Mouse (Mus musculus): ENCODE measurements around the gene Xaf1. TPM values are rescaled to one million over a fixed set of nuclear protein-coding genes. Genes with fewer than 3 reads are reported as not detected.
A peak's percentile ranks its signal among the peaks of the same experiment; 100 is the strongest.

The Xaf1 gene
- polyA plus RNA-seq, 1 experiment from 2014 or later: 1.9 TPM

GRCm38 (mm10) chr11:72284532-72285182 is 16.8 kb upstream of the Xaf1 start:
- ATAC-seq (ENCODE audit: low FRiP score, low read depth): no peak
- H3K4me3 ChIP-seq: no peak overlapping the region
- 84% methylated on average over 14 of the region's 14 CpGs for WGBS
- no peaks in the 10 kb centered on the region for H3K9me3 ChIP-seq
- no peak overlapping the region for H3K27ac ChIP-seq
- no peak overlapping the region for H3K9ac ChIP-seq
- H3K4me1 ChIP-seq: no peaks in the 10 kb centered on the region
- no peaks in the 10 kb centered on the region for H3K27me3 ChIP-seq (replicated peaks)
- no peaks in the 10 kb centered on the region for H3K36me3 ChIP-seq
- no peak overlapping the region for H3K4me2 ChIP-seq (replicated peaks)

- ATAC-seq (ENCODE audit: low FRiP score, low read depth): no peak
- Histone ChIP-seq H3K36me3 (no peaks in the 10 kb centered on the region), H3K4me2 (replicated peaks) (no peak overlapping the region), H3K27me3 (replicated peaks) (no peaks in the 10 kb centered on the region), H3K4me1 (no peaks in the 10 kb centered on the region), H3K9ac (no peak overlapping the region), H3K27ac (no peak overlapping the region), H3K4me3 (no peak overlapping the region), H3K9me3 (no peaks in the 10 kb centered on the region)
- 84% methylated on average over 6 of the region's 6 CpGs for WGBS
Observed at GRCm38 (mm10) chr11:72285971-72286480, 15.4 kb upstream of the Xaf1 start.

GRCm38 (mm10) chr11:72286651-72287050 is 14.8 kb upstream of the Xaf1 start:
- ATAC-seq (ENCODE audit: low FRiP score, low read depth): no peak
- WGBS: 89% methylated on average over 3 of the region's 3 CpGs

GRCm38 (mm10) chr11:72287126-72287525 is 14.3 kb upstream of the Xaf1 start:
- H3K4me3 ChIP-seq: no peak overlapping the region
- no peaks in the 10 kb centered on the region for H3K27me3 ChIP-seq (replicated peaks)
- H3K27ac ChIP-seq: no peak overlapping the region
- WGBS: 96% methylated on average over 2 of the region's 2 CpGs
- H3K9me3 ChIP-seq: no peaks in the 10 kb centered on the region
- H3K4me2 ChIP-seq (replicated peaks): no peak overlapping the region
- no peak overlapping the region for H3K9ac ChIP-seq
- H3K4me1 ChIP-seq: no peaks in the 10 kb centered on the region
- no peaks in the 10 kb centered on the region for H3K36me3 ChIP-seq
- no peak for ATAC-seq (ENCODE audit: low FRiP score, low read depth)

More at GRCm38 (mm10) chr11:72286651-72287050, 14.8 kb upstream of the Xaf1 start:
- H3K27ac ChIP-seq: no peak overlapping the region
- no peaks in the 10 kb centered on the region for H3K36me3 ChIP-seq
- H3K9me3 ChIP-seq: no peaks in the 10 kb centered on the region
- no peak overlapping the region for H3K4me2 ChIP-seq (replicated peaks)
- no peaks in the 10 kb centered on the region for H3K4me1 ChIP-seq
- no peaks in the 10 kb centered on the region for H3K27me3 ChIP-seq (replicated peaks)
- H3K9ac ChIP-seq: no peak overlapping the region
- H3K4me3 ChIP-seq: no peak overlapping the region

GRCm38 (mm10) chr11:72287543-72287942 is 13.9 kb upstream of the Xaf1 start:
- Histone ChIP-seq H3K27ac (no peak overlapping the region), H3K9me3 (no peaks in the 10 kb centered on the region), H3K4me3 (no peak overlapping the region), H3K27me3 (replicated peaks) (no peaks in the 10 kb centered on the region), H3K36me3 (no peaks in the 10 kb centered on the region), H3K9ac (no peak overlapping the region), H3K4me1 (no peaks in the 10 kb centered on the region), H3K4me2 (replicated peaks) (no peak overlapping the region)
- no peak for ATAC-seq (ENCODE audit: low FRiP score, low read depth)
- 84% methylated on average over 3 of the region's 3 CpGs for WGBS

- no peaks in the 10 kb centered on the region for H3K9me3 ChIP-seq
- ATAC-seq (ENCODE audit: low FRiP score, low read depth): no peak
- H3K4me2 ChIP-seq (replicated peaks): no peak overlapping the region
- 76% methylated on average over 2 of the region's 2 CpGs for WGBS
- no peaks in the 10 kb centered on the region for H3K36me3 ChIP-seq
- no peak overlapping the region for H3K9ac ChIP-seq
- H3K27ac ChIP-seq: no peak overlapping the region
- H3K27me3 ChIP-seq (replicated peaks): no peaks in the 10 kb centered on the region
- H3K4me3 ChIP-seq: no peak overlapping the region
- no peaks in the 10 kb centered on the region for H3K4me1 ChIP-seq
Observed at GRCm38 (mm10) chr11:72293116-72293515, 8.3 kb upstream of the Xaf1 start.

- ATAC-seq (ENCODE audit: low FRiP score, low read depth): no peak
- no peak overlapping the region for H3K27ac ChIP-seq
- no peak overlapping the region for H3K4me2 ChIP-seq (replicated peaks)
- H3K9ac ChIP-seq: no peak overlapping the region
- WGBS: 75% methylated on average over 7 of the region's 7 CpGs
- no peaks in the 10 kb centered on the region for H3K36me3 ChIP-seq
- H3K9me3 ChIP-seq: no peaks in the 10 kb centered on the region
- no peaks in the 10 kb centered on the region for H3K27me3 ChIP-seq (replicated peaks)
- H3K4me1 ChIP-seq: no peaks in the 10 kb centered on the region
- H3K4me3 ChIP-seq: no peak overlapping the region
Observed at GRCm38 (mm10) chr11:72302230-72302629, 801 bp downstream of the Xaf1 start.

- no peak overlapping the region for H3K9ac ChIP-seq
- WGBS: 87% methylated on average over 5 of the region's 5 CpGs
- no peaks in the 10 kb centered on the region for H3K4me1 ChIP-seq
- no peak for ATAC-seq (ENCODE audit: low FRiP score, low read depth)
- H3K27ac ChIP-seq: no peak overlapping the region
- no peaks in the 10 kb centered on the region for H3K9me3 ChIP-seq
- H3K4me2 ChIP-seq (replicated peaks): no peak overlapping the region
- no peak overlapping the region for H3K4me3 ChIP-seq
- no peaks in the 10 kb centered on the region for H3K36me3 ChIP-seq
- H3K27me3 ChIP-seq (replicated peaks): no peaks in the 10 kb centered on the region
Observed at GRCm38 (mm10) chr11:72307461-72307860, 6.0 kb downstream of the Xaf1 start.

GRCm38 (mm10) chr11:72308982-72309381 is 7.6 kb downstream of the Xaf1 start:
- H3K9me3 ChIP-seq: no peaks in the 10 kb centered on the region
- no peaks in the 10 kb centered on the region for H3K36me3 ChIP-seq
- H3K27ac ChIP-seq: no peak overlapping the region
- H3K9ac ChIP-seq: no peak overlapping the region
- H3K4me2 ChIP-seq (replicated peaks): no peak overlapping the region
- no peak for ATAC-seq (ENCODE audit: low FRiP score, low read depth)
- H3K4me1 ChIP-seq: no peaks in the 10 kb centered on the region
- WGBS: 78% methylated on average over 2 of the region's 2 CpGs
- H3K4me3 ChIP-seq: no peak overlapping the region
- peaks cover 10% of the 10 kb centered on the region for H3K27me3 ChIP-seq (replicated peaks)

- H3K27me3 ChIP-seq (replicated peaks): peaks cover 25% of the 10 kb centered on the region
- H3K36me3 ChIP-seq: no peaks in the 10 kb centered on the region
- peaks cover 5% of the 10 kb centered on the region for H3K4me1 ChIP-seq
- WGBS: 89% methylated on average over 4 of the region's 4 CpGs
- no peak overlapping the region for H3K4me2 ChIP-seq (replicated peaks)
- H3K9me3 ChIP-seq: no peaks in the 10 kb centered on the region
- no peak overlapping the region for H3K9ac ChIP-seq
- no peak overlapping the region for H3K4me3 ChIP-seq
- H3K27ac ChIP-seq: no peak overlapping the region
- ATAC-seq (ENCODE audit: low FRiP score, low read depth): no peak
Observed at GRCm38 (mm10) chr11:72310491-72310890, 9.1 kb downstream of the Xaf1 start.

- H3K27me3 ChIP-seq (replicated peaks): peaks cover 28% of the 10 kb centered on the region
- H3K4me1 ChIP-seq: peaks cover 5% of the 10 kb centered on the region
- no peak overlapping the region for H3K4me2 ChIP-seq (replicated peaks)
- H3K4me3 ChIP-seq: no peak overlapping the region
- no peaks in the 10 kb centered on the region for H3K9me3 ChIP-seq
- no peak overlapping the region for H3K9ac ChIP-seq
- no peaks in the 10 kb centered on the region for H3K36me3 ChIP-seq
- ATAC-seq (ENCODE audit: low FRiP score, low read depth): no peak
- WGBS: 85% methylated on average over 10 of the region's 10 CpGs
- H3K27ac ChIP-seq: no peak overlapping the region
Observed at GRCm38 (mm10) chr11:72311355-72312001, 10.0 kb downstream of the Xaf1 start.

GRCm38 (mm10) chr11:72314151-72314895 is 12.9 kb downstream of the Xaf1 start, which contains the start of gene Fbxo39:
TSS of gene Fbxo39 (plus strand) at chr11:72314444.
- no peaks in the 10 kb centered on the region for H3K36me3 ChIP-seq
- WGBS: 13% methylated on average over 42 of the region's 42 CpGs
- peak within 1 kb of the TSS; percentile 34 for H3K4me3 ChIP-seq
- H3K9ac ChIP-seq: peak within 1 kb of the TSS; percentile 35; the same call in 1 of the 2 replicates
- H3K27ac ChIP-seq: no peak within 1 kb of the TSS
- ATAC-seq (ENCODE audit: low FRiP score, low read depth): no peak
- H3K4me1 ChIP-seq: peaks cover 5% of the 10 kb centered on the region
- H3K27me3 ChIP-seq (replicated peaks): peaks cover 28% of the 10 kb centered on the region
- H3K9me3 ChIP-seq: no peaks in the 10 kb centered on the region
- H3K4me2 ChIP-seq (replicated peaks): peak within 1 kb of the TSS; percentile 60

Measured in neural tube, embryonic 12.5 days (tissue).